ENCODE assay signal across 11 mouse cellular contexts in genomic region chr9:41614002-41614401, GRCm38 (mm10).
A peak's percentile ranks its signal among the peaks of the same experiment; 100 is the strongest.
DNase-seq lines count a peak whose midpoint lies in the region; ATAC-seq and TF ChIP-seq lines count a peak whose summit lies in the region.
"Had no signal": no experiment of that assay in that cellular context is flagged by ENCODE, and none has a peak within 500 bp of the region (broad histone marks: within the 10 kb centered on the region; RNA-seq: fewer than 3 reads in every experiment).

No protein-coding gene starts in this region.

- no peak overlapping the region for H3K4me2 ChIP-seq in embryonic facial prominence, embryonic 11.5 days (ENCODE audit: low read depth, low read length)
- no peak overlapping the region for H3K4me2 ChIP-seq in forebrain, embryonic 11.5 days (ENCODE audit: low read depth, low read length, severe bottlenecking)
- no peak overlapping the region for H3K4me2 ChIP-seq in hindbrain, postnatal 0 days (ENCODE audit: low read depth, low read length)
- 0 out of 2 replicates have a peak overlapping the region, but pooled peaks have one; percentile 5 for H3K4me2 ChIP-seq in midbrain, embryonic 16.5 days (ENCODE audit: low read length)
- H3K4me2 ChIP-seq: heart, embryonic 11.5 days had no signal

- no peak overlapping the region for H3K4me3 ChIP-seq in embryonic facial prominence, embryonic 11.5 days (ENCODE audit: low read depth, low read length)
- H3K4me3 ChIP-seq in forebrain, embryonic 11.5 days (ENCODE audit: low read depth, low read length) = no peak overlapping the region
- H3K4me3 ChIP-seq in hindbrain, postnatal 0 days (ENCODE audit: low read length) = no peak overlapping the region
- no peak overlapping the region for H3K4me3 ChIP-seq in midbrain, embryonic 16.5 days (ENCODE audit: low read depth, low read length)

- no peak for TF ChIP-seq CTCF in hindbrain, postnatal 0 days (IDR thresholded peaks at IDR 0.05; ENCODE audit: low read depth)

- peak; percentile 84 for DNase-seq in embryonic facial prominence, embryonic 11.5 days (ENCODE audit: low spot score)
- DNase-seq in forebrain, embryonic 11.5 days (ENCODE audit: low spot score) = no peak
- DNase-seq in hindbrain, postnatal 0 days (ENCODE audit: low spot score) = no peak
- DNase-seq in adrenal gland, adult 2 months = no peak
- DNase-seq in cerebellum, adult 9-11 months = no peak
- DNase-seq: kidney, adult 8-10 months; thymus, postnatal 14 days had no signal

- WGBS in embryonic facial prominence, embryonic 11.5 days = 17% methylated on average over 7 of the region's 7 CpGs
- WGBS in forebrain, embryonic 11.5 days = 27% methylated on average over 7 of the region's 7 CpGs
- WGBS in hindbrain, postnatal 0 days = 24% methylated on average over 7 of the region's 7 CpGs
- 12% methylated on average over 7 of the region's 7 CpGs for WGBS in midbrain, embryonic 16.5 days

- H3K9ac ChIP-seq in embryonic facial prominence, embryonic 11.5 days (replicated peaks; ENCODE audit: low read length) = peak overlapping the region; percentile 44
- no peak overlapping the region for H3K9ac ChIP-seq in forebrain, embryonic 11.5 days (ENCODE audit: low read length)
- no peak overlapping the region; the same call in 1 of the 2 replicates for H3K9ac ChIP-seq in hindbrain, postnatal 0 days (replicated peaks; ENCODE audit: low read length)
- H3K9ac ChIP-seq in midbrain, embryonic 16.5 days (ENCODE audit: low read depth, low read length) = peak overlapping the region; percentile 54

- ATAC-seq in embryonic facial prominence, embryonic 11.5 days (replicated peaks; ENCODE audit: insufficient number of reproducible peaks, low FRiP score, low TSS enrichment, low read depth) = 0 out of 2 replicates have a peak, but pooled peaks have one; percentile 20
- ATAC-seq in forebrain, embryonic 11.5 days (replicated peaks; ENCODE audit: low FRiP score) = no peak
- no peak for ATAC-seq in hindbrain, postnatal 0 days
- ATAC-seq in midbrain, embryonic 16.5 days = no peak
- ATAC-seq in cerebellum, adult (ENCODE audit: insufficient number of reproducible peaks, low FRiP score, low TSS enrichment) = no peak
- ATAC-seq: activated CD4-positive, CD25-positive, alpha-beta regulatory T cell, adult 4 months had no signal

- H3K27ac ChIP-seq in embryonic facial prominence, embryonic 11.5 days (replicated peaks; ENCODE audit: low read depth, low read length) = peak overlapping the region; percentile 95
- H3K27ac ChIP-seq in forebrain, embryonic 11.5 days (ENCODE audit: low read depth, low read length) = peak overlapping the region; percentile 31
- H3K27ac ChIP-seq in hindbrain, postnatal 0 days = peak overlapping the region; percentile 84
- peak overlapping the region; percentile 98 for H3K27ac ChIP-seq in midbrain, embryonic 16.5 days (ENCODE audit: low read length)

- no peaks in the 10 kb centered on the region for H3K9me3 ChIP-seq in embryonic facial prominence, embryonic 11.5 days (replicated peaks; ENCODE audit: control insufficient read depth, low read length)
- H3K9me3 ChIP-seq in forebrain, embryonic 11.5 days (ENCODE audit: control insufficient read depth, low read length) = no peaks in the 10 kb centered on the region
- H3K9me3 ChIP-seq in hindbrain, postnatal 0 days (ENCODE audit: low read length) = no peaks in the 10 kb centered on the region
- H3K9me3 ChIP-seq in midbrain, embryonic 16.5 days (replicated peaks; ENCODE audit: control insufficient read depth, low read length, poor library complexity, severe bottlenecking) = no peaks in the 10 kb centered on the region

- no peaks in the 10 kb centered on the region for H3K36me3 ChIP-seq in embryonic facial prominence, embryonic 11.5 days (replicated peaks; ENCODE audit: control insufficient read depth, insufficient read depth, low read depth, low read length)
- H3K36me3 ChIP-seq in forebrain, embryonic 11.5 days (ENCODE audit: control insufficient read depth, insufficient read depth, low read length) = no peaks in the 10 kb centered on the region
- no peaks in the 10 kb centered on the region for H3K36me3 ChIP-seq in hindbrain, postnatal 0 days (ENCODE audit: insufficient read depth, low read length)
- H3K36me3 ChIP-seq in midbrain, embryonic 16.5 days (ENCODE audit: control insufficient read depth, insufficient read depth, low read length) = no peaks in the 10 kb centered on the region

- no peaks in the 10 kb centered on the region for H3K27me3 ChIP-seq in embryonic facial prominence, embryonic 11.5 days (ENCODE audit: control insufficient read depth, insufficient read depth, low read length)
- no peaks in the 10 kb centered on the region for H3K27me3 ChIP-seq in forebrain, embryonic 11.5 days (ENCODE audit: control insufficient read depth, insufficient read depth, low read length)
- no peaks in the 10 kb centered on the region for H3K27me3 ChIP-seq in hindbrain, postnatal 0 days (ENCODE audit: insufficient read depth, low read length)
- H3K27me3 ChIP-seq in midbrain, embryonic 16.5 days (ENCODE audit: control insufficient read depth, insufficient read depth, low read depth, low read length) = no peaks in the 10 kb centered on the region

- peaks cover 10% of the 10 kb centered on the region for H3K4me1 ChIP-seq in embryonic facial prominence, embryonic 11.5 days (ENCODE audit: control insufficient read depth, insufficient read depth, low read length)
- H3K4me1 ChIP-seq in forebrain, embryonic 11.5 days (replicated peaks; ENCODE audit: control insufficient read depth, insufficient read depth, low read length) = peaks cover 20% of the 10 kb centered on the region
- peaks cover 20% of the 10 kb centered on the region for H3K4me1 ChIP-seq in hindbrain, postnatal 0 days (ENCODE audit: insufficient read depth, low read length)
- peaks cover 43% of the 10 kb centered on the region for H3K4me1 ChIP-seq in midbrain, embryonic 16.5 days (ENCODE audit: control insufficient read depth, insufficient read depth, low read length)

Comparison
In these comparisons a context has a peak if more than half of its experiments do, and no peak if none do; other contexts are left out.
1. H3K27ac ChIP-seq: peak in every context shown above with its lines; median percentile 98 in midbrain, embryonic 16.5 days; 95 in embryonic facial prominence, embryonic 11.5 days; 84 in hindbrain, postnatal 0 days; 31 in forebrain, embryonic 11.5 days.
2. H3K9ac ChIP-seq: peak in embryonic facial prominence, embryonic 11.5 days (single experiment) and midbrain, embryonic 16.5 days (single experiment); none in forebrain, embryonic 11.5 days (single experiment) and hindbrain, postnatal 0 days (single experiment).